Mouse (Mus musculus) spleen, adult 18-20 months (tissue): Measurements from ENCODE around the gene Nlrp4e.
"Not testable (repeated sequence)": the region's sequence is repeated elsewhere in the genome, so short reads cannot be mapped to it uniquely, and the experiment has no call there.

ENCODE experiments used
- DNase-seq, 2 experiments: peaks; one replicate each; pipeline ENCODE4 v3.0.0; 2022; ENCODE audit warnings: mixed read lengths in 2 of 2

The Nlrp4e gene

DNA sequence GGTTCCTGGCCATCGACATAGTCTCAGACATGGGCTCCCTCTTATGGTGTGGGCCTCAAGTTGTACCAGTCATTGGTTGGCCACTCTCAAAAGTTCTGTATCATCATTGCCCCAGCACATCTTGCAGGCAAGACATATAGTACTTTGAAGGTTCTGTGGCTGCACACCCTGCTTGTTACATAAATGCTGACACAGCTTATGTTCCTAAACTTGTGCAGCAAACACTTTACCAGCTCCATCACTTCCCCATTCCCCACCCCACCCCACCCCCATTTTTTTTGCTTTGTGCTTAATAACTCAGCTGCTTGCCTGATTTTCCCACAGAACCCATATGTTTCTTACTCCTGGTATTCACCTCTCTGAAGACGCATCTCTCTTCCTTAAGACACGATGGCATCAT, at the start of gene Nlrp4e:
TSS of gene Nlrp4e (plus strand) at position 301 of the 400 bp plus-strand sequence.
- not testable (repeated sequence) for DNase-seq

DNA sequence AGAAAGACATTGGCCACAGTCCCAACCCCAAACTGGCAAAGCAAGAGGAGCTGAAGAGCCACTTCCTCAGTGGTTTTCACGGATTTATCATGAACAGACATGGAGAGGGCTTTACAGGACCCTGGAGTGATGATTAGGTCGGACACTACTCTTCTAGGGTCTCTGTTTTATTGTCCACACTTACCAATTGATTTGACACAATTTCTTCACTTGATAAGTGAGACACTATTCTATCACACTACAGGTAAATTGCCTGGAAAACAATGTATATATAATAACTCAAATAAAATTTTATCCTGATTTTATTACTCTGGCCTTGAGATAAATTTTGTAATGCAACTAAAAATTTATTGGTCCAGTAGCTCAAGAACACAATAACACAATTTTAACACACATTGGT, 49.4 kb upstream of the Nlrp4e start, which contains the start of gene Vmn1r166:
TSS of gene Vmn1r166 (minus strand) at position 101 of the 400 bp plus-strand sequence.
- DNase-seq: not testable (repeated sequence)

DNA sequence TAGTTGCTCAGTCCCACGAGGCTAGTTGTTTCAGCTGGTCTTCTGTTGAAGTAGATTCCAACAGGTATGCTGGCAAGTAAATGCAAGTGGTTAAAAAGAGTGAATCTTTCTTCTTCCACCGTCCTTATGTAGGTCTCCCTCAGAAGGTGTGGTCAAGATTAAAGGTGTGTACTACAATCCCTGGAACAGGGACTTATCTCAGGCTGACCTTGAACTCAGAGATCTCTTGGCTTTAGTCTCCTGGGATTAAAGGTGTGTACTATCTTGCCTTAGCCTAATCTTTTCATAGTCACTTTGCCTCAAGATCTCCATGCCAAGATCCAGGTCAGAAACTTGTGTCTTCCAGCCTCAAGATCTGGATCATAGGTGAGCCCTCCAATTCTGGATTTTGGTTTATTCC, 22.2 kb upstream of the Nlrp4e start, which contains the start of gene Gm6902:
TSS of gene Gm6902 (minus strand) at position 101 of the 400 bp plus-strand sequence.
- not testable (repeated sequence) for DNase-seq

DNA sequence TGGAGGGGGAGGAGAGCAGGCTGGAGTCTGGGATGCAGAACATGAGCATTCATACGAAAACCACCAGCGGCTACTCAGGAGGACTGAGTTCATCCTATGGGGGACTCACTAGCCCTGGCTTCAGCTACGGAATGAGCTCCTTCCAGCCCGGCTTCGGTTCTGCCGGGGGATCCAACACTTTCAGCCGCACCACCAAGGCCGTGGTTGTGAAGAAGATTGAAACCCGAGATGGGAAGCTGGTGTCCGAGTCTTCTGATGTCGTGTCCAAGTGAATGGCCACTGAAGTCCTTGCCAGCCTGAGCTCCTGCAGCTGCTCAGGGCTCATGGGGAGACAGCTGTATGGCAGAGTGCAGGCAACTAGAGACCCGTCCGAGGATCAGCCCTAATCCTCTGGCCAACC, 57.3 kb downstream of the Nlrp4e start:
- DNase-seq: not testable (repeated sequence)

DNA sequence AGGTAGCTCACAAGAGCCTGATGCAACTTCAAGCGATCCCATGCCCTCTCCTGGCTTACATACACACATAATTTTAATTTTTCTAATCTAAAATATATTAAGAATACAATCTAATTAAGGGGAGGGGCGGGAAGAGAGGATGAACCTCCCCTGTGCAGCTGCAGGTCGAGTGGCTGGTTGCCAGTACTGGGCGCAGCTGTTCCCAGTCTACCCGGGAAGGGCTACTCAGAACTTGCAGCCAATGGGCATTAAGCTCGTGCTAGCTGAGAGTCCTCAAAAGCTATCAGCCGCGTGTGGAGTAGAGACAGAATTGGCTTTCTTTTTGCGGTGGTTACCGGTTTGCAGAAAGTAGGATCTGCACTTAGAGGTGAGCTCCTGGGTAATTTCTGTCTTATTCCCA, 84.6 kb downstream of the Nlrp4e start, which contains the start of gene Nlrp5:
TSS of gene Nlrp5 (plus strand) at position 301 of the 400 bp plus-strand sequence.
- DNase-seq: no peak
